Mouse (Mus musculus): Measurements from ENCODE around the gene Gm1330. TPM values are rescaled to one million over a fixed set of nuclear protein-coding genes. Genes with fewer than 3 reads are reported as not detected.

Gm1330 gene
- polyA plus RNA-seq (2015; fragmentation: Illumina TruSeq; extraction: RNeasy Lipid Tissue Mini Kit (QIAGEN cat#74804); ENCODE audit: low read depth, low replicate concordance) = not detected

DNA sequence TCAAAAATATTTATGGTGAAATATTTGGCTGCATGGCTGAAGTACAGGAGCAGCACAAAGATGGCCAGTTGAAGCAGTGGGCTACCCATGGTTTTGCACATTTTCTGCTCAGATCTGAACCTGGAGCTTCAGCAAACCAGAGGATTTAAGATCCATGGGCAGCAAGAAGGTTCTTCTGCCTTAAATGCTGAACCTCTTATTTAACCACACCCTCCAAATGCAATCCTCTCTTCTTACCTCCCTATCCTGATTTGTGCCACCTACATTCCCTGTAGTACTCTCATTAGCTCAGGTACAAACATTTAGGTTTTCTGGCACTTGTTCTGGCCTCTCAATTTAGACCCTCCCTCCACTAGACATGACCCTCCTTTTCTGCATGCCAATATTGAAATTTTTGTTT is at the start of gene Gm1330:
Gene Gm1330, minus strand, starts transcription at position 101 of the 400 bp plus-strand sequence.

DNA sequence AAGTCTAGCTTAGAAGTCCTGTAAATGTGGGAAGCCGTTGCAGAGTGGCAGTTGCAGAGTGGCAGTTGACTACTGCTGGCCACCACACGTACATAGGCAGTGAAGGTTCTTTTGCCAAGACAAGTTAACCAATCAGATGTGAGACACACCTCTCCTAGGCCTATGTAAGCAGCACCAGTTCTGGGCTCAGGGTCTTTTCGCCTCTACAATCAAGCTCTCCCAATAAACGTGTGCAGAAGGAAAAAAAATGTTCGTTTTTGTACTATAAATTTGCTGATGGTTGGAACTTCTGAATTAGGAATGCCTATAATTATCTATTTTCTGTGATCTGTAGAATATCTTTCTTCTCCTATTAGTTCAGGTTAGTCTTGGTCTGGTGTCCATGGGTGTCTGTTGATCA is 14.1 kb upstream of the Gm1330 start, which contains the start of gene Gm10750:
Gene Gm10750, minus strand, starts transcription at position 101 of the 400 bp plus-strand sequence.

Other genes with a start within 250 kb of the Gm1330 start
- gene Cst11, start 231.8 kb downstream of the Gm1330 start, polyA plus RNA-seq (2015; fragmentation: Illumina TruSeq; extraction: RNeasy Lipid Tissue Mini Kit (QIAGEN cat#74804); ENCODE audit: low read depth, low replicate concordance) = not detected
- gene 8030411F24Rik, start 221.2 kb downstream of the Gm1330 start, polyA plus RNA-seq (2015; fragmentation: Illumina TruSeq; extraction: RNeasy Lipid Tissue Mini Kit (QIAGEN cat#74804); ENCODE audit: low read depth, low replicate concordance) = not detected
- gene Cst12, start 213.9 kb downstream of the Gm1330 start, polyA plus RNA-seq (2015; fragmentation: Illumina TruSeq; extraction: RNeasy Lipid Tissue Mini Kit (QIAGEN cat#74804); ENCODE audit: low read depth, low replicate concordance) = not detected
- not detected for gene Cst8, start 204.5 kb downstream of the Gm1330 start, polyA plus RNA-seq (2015; fragmentation: Illumina TruSeq; extraction: RNeasy Lipid Tissue Mini Kit (QIAGEN cat#74804); ENCODE audit: low read depth, low replicate concordance)
- gene Cst13, start 183.2 kb downstream of the Gm1330 start, polyA plus RNA-seq (2015; fragmentation: Illumina TruSeq; extraction: RNeasy Lipid Tissue Mini Kit (QIAGEN cat#74804); ENCODE audit: low read depth, low replicate concordance) = not detected
- not detected for gene Cst9, start 168.1 kb downstream of the Gm1330 start, polyA plus RNA-seq (2015; fragmentation: Illumina TruSeq; extraction: RNeasy Lipid Tissue Mini Kit (QIAGEN cat#74804); ENCODE audit: low read depth, low replicate concordance)
- gene 9230104L09Rik, start 138.2 kb downstream of the Gm1330 start, polyA plus RNA-seq (2015; fragmentation: Illumina TruSeq; extraction: RNeasy Lipid Tissue Mini Kit (QIAGEN cat#74804); ENCODE audit: low read depth, low replicate concordance) = not detected
- 3,491 TPM for gene Cst3, start 127.6 kb downstream of the Gm1330 start, polyA plus RNA-seq (2015; fragmentation: Illumina TruSeq; extraction: RNeasy Lipid Tissue Mini Kit (QIAGEN cat#74804); ENCODE audit: low read depth, low replicate concordance)
- not detected for gene Gm10750, start 14.0 kb upstream of the Gm1330 start, polyA plus RNA-seq (2015; fragmentation: Illumina TruSeq; extraction: RNeasy Lipid Tissue Mini Kit (QIAGEN cat#74804); ENCODE audit: low read depth, low replicate concordance)